8 mouse cellular contexts compared by ENCODE assay signal in genomic region chr3:55461685-55462655, GRCm38 (mm10). TPM values are rescaled to one million over a fixed set of nuclear protein-coding genes. Genes with fewer than 3 reads are reported as not detected.
A peak's percentile ranks its signal among the peaks of the same experiment; 100 is the strongest.
DNase-seq lines count a peak whose midpoint lies in the region; ATAC-seq and TF ChIP-seq lines count a peak whose summit lies in the region.
"Had no signal": no experiment of that assay in that cellular context is flagged by ENCODE, and none has a peak within 500 bp of the region (broad histone marks: within the 10 kb centered on the region; RNA-seq: fewer than 3 reads in every experiment).

No protein-coding gene starts in this region.

- peaks cover 18% of the 10 kb centered on the region for H3K4me1 ChIP-seq in forebrain, embryonic 14.5 days (ENCODE audit: control insufficient read depth, insufficient read depth, low read length)
- no peaks in the 10 kb centered on the region for H3K4me1 ChIP-seq in intestine, postnatal 0 days (replicated peaks; ENCODE audit: control insufficient read depth, insufficient read depth, low read length)
- peaks cover 53% of the 10 kb centered on the region for H3K4me1 ChIP-seq in midbrain, embryonic 13.5 days (replicated peaks)

- TF ChIP-seq CTCF in intestine, postnatal 0 days (IDR thresholded peaks at IDR 0.05; ENCODE audit: low read depth), result no peak

- H3K9ac ChIP-seq in forebrain, embryonic 14.5 days (ENCODE audit: low read length), result peak overlapping the region; percentile 61
- no peak overlapping the region for H3K9ac ChIP-seq in intestine, postnatal 0 days (ENCODE audit: low read depth, low read length)
- H3K9ac ChIP-seq in midbrain, embryonic 13.5 days (replicated peaks), result peak overlapping the region; percentile 60; the same call in 1 of the 2 replicates

- no peaks in the 10 kb centered on the region for H3K36me3 ChIP-seq in forebrain, embryonic 14.5 days (ENCODE audit: control insufficient read depth, insufficient read depth, low read length)
- H3K36me3 ChIP-seq in intestine, postnatal 0 days (ENCODE audit: control insufficient read depth, insufficient read depth), result no peaks in the 10 kb centered on the region
- H3K36me3 ChIP-seq in midbrain, embryonic 13.5 days, result peaks cover 10% of the 10 kb centered on the region; the same call in 1 of the 2 replicates

- H3K9me3 ChIP-seq in forebrain, embryonic 14.5 days (replicated peaks; ENCODE audit: control insufficient read depth, low read length), result no peaks in the 10 kb centered on the region
- no peaks in the 10 kb centered on the region for H3K9me3 ChIP-seq in intestine, postnatal 0 days (ENCODE audit: control insufficient read depth)
- H3K9me3 ChIP-seq in midbrain, embryonic 13.5 days, result no peaks in the 10 kb centered on the region

- peak; percentile 21 for DNase-seq in ovary, postnatal 36 days (ENCODE audit: low spot score)
- no peak for DNase-seq in ovary, postnatal 10 days (ENCODE audit: low spot score)
- peak; percentile 76 for DNase-seq in cerebellum, adult 11 months
- peak; percentile 95 for DNase-seq in forebrain, embryonic 14.5 days (ENCODE audit: low spot score)
- peak; percentile 49 for DNase-seq in testis, postnatal 10 days (ENCODE audit: low spot score)

- peak overlapping the region; percentile 22 for H3K4me3 ChIP-seq in forebrain, embryonic 14.5 days (ENCODE audit: low read depth, low read length)
- H3K4me3 ChIP-seq in intestine, postnatal 0 days (ENCODE audit: low read depth, low read length), result no peak overlapping the region
- peak overlapping the region; percentile 33 for H3K4me3 ChIP-seq in midbrain, embryonic 13.5 days (replicated peaks)

- no peaks in the 10 kb centered on the region for H3K27me3 ChIP-seq in forebrain, embryonic 14.5 days (replicated peaks; ENCODE audit: control insufficient read depth, insufficient read depth, low read length)
- no peaks in the 10 kb centered on the region for H3K27me3 ChIP-seq in intestine, postnatal 0 days (replicated peaks; ENCODE audit: control insufficient read depth, insufficient read depth, low read length)
- peaks cover 5% of the 10 kb centered on the region; the same call in 1 of the 2 replicates for H3K27me3 ChIP-seq in midbrain, embryonic 13.5 days

- peak; percentile 98 for ATAC-seq in forebrain, embryonic 14.5 days
- ATAC-seq in intestine, postnatal 0 days, result no peak
- peak; percentile 97 for ATAC-seq in midbrain, embryonic 13.5 days

- peak overlapping the region; percentile 82 for H3K27ac ChIP-seq in forebrain, embryonic 14.5 days (ENCODE audit: low read depth, low read length)
- no peak overlapping the region for H3K27ac ChIP-seq in intestine, postnatal 0 days (ENCODE audit: low read depth, low read length)
- peak overlapping the region; percentile 90 for H3K27ac ChIP-seq in midbrain, embryonic 13.5 days

- peak overlapping the region; percentile 56 for H3K4me2 ChIP-seq in forebrain, embryonic 14.5 days (ENCODE audit: low read length)
- H3K4me2 ChIP-seq in intestine, postnatal 0 days (replicated peaks; ENCODE audit: low read depth), result peak overlapping the region; percentile 48
- peak overlapping the region; percentile 56 for H3K4me2 ChIP-seq in midbrain, embryonic 13.5 days (replicated peaks)

- 1% methylated on average over 17 of the region's 17 CpGs for WGBS in forebrain, embryonic 14.5 days
- 2% methylated on average over 17 of the region's 17 CpGs for WGBS in intestine, postnatal 0 days
- WGBS in midbrain, embryonic 13.5 days, result 2% methylated on average over 17 of the region's 17 CpGs

RNA-seq across cellular contexts. Expression of gene Gm21954, which starts 10.0 kb away (rescaled TPM):
- not detected in 2 replicates for polyA plus RNA-seq in forebrain, embryonic 14.5 days (2014; fragmentation: Nextera tagmentation; extraction: Ambion mirVana)
- not detected in 2 replicates for polyA plus RNA-seq in intestine, postnatal 0 days (2015; fragmentation: Nextera tagmentation; extraction: Ambion mirVana)
- not detected in 2 replicates for polyA plus RNA-seq in midbrain, embryonic 13.5 days (2015; fragmentation: Nextera tagmentation; extraction: Ambion mirVana)
- polyA plus RNA-seq: gonadal fat pad, adult 2 months had no signal
